Mouse (Mus musculus) thymus, adult 2 months (tissue): ENCODE results near the gene Dnttip2.

Source experiments
- CTCF ChIP-seq: fragments of 200-500 bp; IDR thresholded peaks from 2 replicates; pipeline ENCODE4 v1.5.1; 2012; ENCODE audit warnings: mild to moderate bottlenecking, control low read depth, low read length, moderate library complexity, borderline replicate concordance; ENCODE audit not compliant: control insufficient read depth, poor library complexity, insufficient read depth; ENCODE audit errors: extremely low read depth
- POLR2A ChIP-seq: fragments of 200-500 bp; IDR thresholded peaks from 2 replicates; pipeline ENCODE4 v1.6.1; 2012; ENCODE audit warnings: mild to moderate bottlenecking, low read length, control low read depth, moderate library complexity; ENCODE audit not compliant: control insufficient read depth, poor library complexity, insufficient read depth; ENCODE audit errors: extremely low read depth

DNA sequence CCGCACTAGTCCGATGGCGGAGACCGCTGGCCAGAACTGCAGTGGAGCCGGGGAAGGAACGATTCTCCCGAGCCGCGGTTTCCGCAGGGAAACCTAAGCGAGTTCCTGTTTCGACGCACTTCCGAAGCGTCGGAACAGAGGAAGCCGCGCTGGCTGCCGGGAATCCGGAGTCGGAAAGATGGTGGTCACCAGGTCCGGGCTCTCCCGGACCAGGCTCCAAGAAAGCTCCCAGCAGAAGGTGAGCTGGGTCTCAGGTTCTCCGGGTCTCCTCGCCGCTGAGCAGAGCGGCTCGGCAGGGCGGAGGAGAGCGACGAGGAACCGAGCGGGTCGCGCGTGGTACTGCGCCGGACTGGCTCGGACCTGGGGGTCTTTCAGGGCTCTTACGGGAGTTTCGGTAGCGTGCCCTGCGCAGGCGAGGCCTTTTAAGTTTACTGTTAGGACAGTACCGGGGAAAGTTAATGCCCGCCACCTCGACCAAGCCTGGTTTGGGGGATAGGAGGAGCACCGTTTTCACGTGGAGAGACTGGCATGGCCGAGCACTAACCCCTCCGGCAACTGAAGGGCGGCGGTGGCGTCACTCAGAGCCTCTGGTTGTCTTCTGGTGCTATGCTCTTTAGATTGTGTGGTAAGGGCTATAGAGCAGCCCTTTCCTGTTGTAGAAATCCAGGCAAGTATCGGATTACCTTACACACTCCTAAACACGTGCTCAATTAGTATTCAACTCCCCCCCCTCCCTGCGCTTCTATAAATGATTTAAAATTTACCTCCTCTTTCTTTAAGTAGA lies at the start of gene Dnttip2:
- peak; percentile 85 for TF ChIP-seq POLR2A
- TF ChIP-seq CTCF, result peak; percentile 54; the same call in 1 of the 2 replicates
